Mouse (Mus musculus): ENCODE measurements around the gene Vegfb.

DNA sequence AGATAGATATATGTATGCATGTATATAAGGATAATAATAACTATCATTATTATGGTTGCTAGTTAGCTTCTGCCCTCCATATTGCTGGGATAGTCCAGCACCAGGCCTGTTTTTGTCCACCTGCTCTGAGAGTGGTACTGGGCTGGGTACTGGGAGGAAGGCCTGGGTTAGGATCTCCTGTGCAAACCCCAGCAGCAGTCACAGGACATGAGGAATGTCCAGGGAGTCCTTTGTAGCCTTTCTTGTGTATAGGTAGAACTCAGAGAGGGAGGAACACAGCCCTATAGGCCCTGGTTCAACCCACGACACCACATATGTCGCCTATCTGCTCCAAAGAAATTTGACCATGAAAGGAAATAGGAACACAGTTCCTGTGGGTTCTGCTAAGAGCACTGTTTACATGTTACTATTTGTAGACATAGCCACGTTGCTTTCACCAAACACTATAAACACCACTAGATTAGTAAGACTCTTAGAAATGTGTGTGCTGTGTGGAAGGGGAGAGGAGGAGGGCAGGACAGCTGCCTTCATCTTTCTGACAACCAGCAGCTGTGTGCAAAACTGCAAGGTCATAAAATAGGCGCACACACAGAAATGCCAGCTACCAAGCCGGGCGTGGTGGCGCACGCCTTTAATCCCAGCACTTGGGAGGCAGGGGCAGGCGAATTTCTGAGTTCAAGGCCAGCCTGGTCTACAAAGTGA is 19.6 kb upstream of the Vegfb start:
- TF ChIP-seq CTCF (IDR thresholded peaks at IDR 0.05; ENCODE audit: low read depth): no peak
- TF ChIP-seq EP300 (IDR thresholded peaks at IDR 0.05; ENCODE audit: low read depth): no peak
